Mouse (Mus musculus) kidney, embryonic 15.5 days (tissue): ENCODE data around the gene Nppc. TPM values are rescaled to one million over a fixed set of nuclear protein-coding genes. Genes with fewer than 3 reads are reported as not detected.

ENCODE experiments used
- ATAC-seq: fragments of 200-750 bp; cut with Nextera tagmentation; replicated peaks from 2 replicates; pipeline ENCODE4 v1.8.0; 2017; ENCODE audit warnings: moderate TSS enrichment; ENCODE audit not compliant: low FRiP score
- H3K27ac ChIP-seq: fragments of 300-500 bp; sonication (generic); 2 replicates; pipeline ENCODE4 v1.5.1; 2015; ENCODE audit warnings: mild to moderate bottlenecking, inconsistent platforms
- H3K27me3 ChIP-seq: fragments of 300-500 bp; sonication (generic); 2 replicates; pipeline ENCODE4 v1.6.1; 2015; ENCODE audit warnings: inconsistent platforms
- H3K36me3 ChIP-seq: fragments of 300-500 bp; sonication (generic); 2 replicates; pipeline ENCODE4 v1.6.1; 2015; ENCODE audit warnings: inconsistent platforms
- H3K4me1 ChIP-seq: fragments of 300-500 bp; sonication (generic); 2 replicates; pipeline ENCODE4 v1.6.1; 2015; ENCODE audit warnings: inconsistent platforms
- H3K4me2 ChIP-seq: fragments of 300-500 bp; sonication (generic); 2 replicates; pipeline ENCODE4 v1.6.1; 2015; ENCODE audit warnings: moderate library complexity, mild to moderate bottlenecking, inconsistent platforms
- H3K4me3 ChIP-seq: fragments of 300-500 bp; sonication (generic); replicated peaks from 2 replicates; pipeline ENCODE4 v1.5.1; 2015; ENCODE audit warnings: mild to moderate bottlenecking, inconsistent platforms
- H3K9ac ChIP-seq: fragments of 300-500 bp; sonication (generic); 2 replicates; pipeline ENCODE4 v1.6.1; 2015; ENCODE audit warnings: mild to moderate bottlenecking, inconsistent platforms
- H3K9me3 ChIP-seq: fragments of 300-500 bp; sonication (generic); replicated peaks from 2 replicates; pipeline ENCODE4 v1.6.1; 2016; ENCODE audit warnings: inconsistent platforms
- WGBS: fragments of 180-500 bp; shearing (Covaris S2); methylation state at CpG from one replicate; pipeline ENCODE4 v1.1.7; 2015; ENCODE audit warnings: mixed read lengths; 5-methylcytosine and 5-hydroxymethylcytosine counted together
- microRNA-seq: library from miRNA; unstranded; fragments of <30 nt; microRNA quantifications from one replicate; pipeline ENCODE4, GENCODE M21; 2016
- polyA plus RNA-seq: library from polyadenylated mRNA; unstranded; fragments of >200 nt; fragmentation: Nextera tagmentation; extraction: Ambion mirVana; gene quantifications from 2 replicates; pipeline ENCODE4 v1.2.1, GENCODE M21; 2015

The Nppc gene
- polyA plus RNA-seq, 1 experiment from 2014 or later = 4.3 TPM

DNA sequence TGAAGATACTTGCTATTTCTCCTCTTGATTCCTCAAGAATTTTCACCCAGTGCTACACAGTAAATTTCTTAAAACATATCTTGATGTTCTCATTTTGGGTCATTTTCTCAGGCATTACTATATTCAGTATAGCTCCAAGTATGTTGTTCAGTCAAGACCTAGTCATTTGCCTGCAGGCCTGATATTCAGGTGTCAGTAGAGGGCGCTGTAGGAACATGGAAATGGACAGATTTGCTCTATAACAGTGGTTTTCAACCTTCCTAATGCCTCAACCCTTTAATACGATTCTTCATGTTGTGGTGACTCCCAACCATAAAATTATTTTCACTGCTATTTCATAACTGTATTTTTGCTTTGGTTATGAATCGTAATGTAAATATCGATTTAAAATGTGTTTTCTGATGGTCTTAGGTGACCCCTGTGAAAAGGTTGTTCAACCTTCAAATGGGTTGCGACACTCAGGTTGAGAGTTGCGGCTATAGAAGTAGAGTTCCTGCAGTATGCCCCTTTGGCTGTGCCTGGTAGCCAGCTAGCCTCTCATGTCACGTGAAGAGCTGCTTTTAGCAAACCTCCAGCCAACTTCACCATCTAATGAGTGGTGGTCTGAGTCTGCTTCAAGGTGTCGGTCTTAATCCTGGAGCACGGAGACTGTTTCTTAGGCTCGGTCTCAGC, 51.8 kb downstream of the Nppc start:
- peaks cover 11% of the 10 kb centered on the region for H3K4me1 ChIP-seq

More for the DNA sequence above, 51.8 kb downstream of the Nppc start:
- no peak overlapping the region for H3K4me2 ChIP-seq
- ATAC-seq = no peak
- no peak overlapping the region for H3K27ac ChIP-seq
- H3K4me3 ChIP-seq = no peak overlapping the region
- H3K27me3 ChIP-seq = no peaks in the 10 kb centered on the region
- no peaks in the 10 kb centered on the region for H3K36me3 ChIP-seq
- 61% methylated on average over 10 of the region's 10 CpGs for WGBS
- no peak overlapping the region for H3K9ac ChIP-seq
- H3K9me3 ChIP-seq = no peaks in the 10 kb centered on the region

Small RNA genes lying within 50 kb of the gene (microRNA-seq; reads per million reads assigned to microRNA genes)
- not detected for gene Gm22955

Other genes with a start within 250 kb of the Nppc start
- gene Nmur1, start 244.3 kb downstream of the Nppc start, polyA plus RNA-seq = 0.13 TPM in 1 of 2 replicates, not detected in the other
- gene Tex44, start 244.2 kb downstream of the Nppc start, polyA plus RNA-seq = not detected in 2 replicates
- 2,949 and 3,271 TPM in 2 replicates for gene Ptma, start 143.8 kb downstream of the Nppc start, polyA plus RNA-seq
- gene Pde6d, start 87.9 kb downstream of the Nppc start, polyA plus RNA-seq = 61.5 and 64.7 TPM in 2 replicates
- gene Cops7b, start 87.7 kb downstream of the Nppc start, polyA plus RNA-seq = 42.9 and 43.6 TPM in 2 replicates
- 26.8 and 30.5 TPM in 2 replicates for gene Dis3l2, start 33.2 kb upstream of the Nppc start, polyA plus RNA-seq